Mouse (Mus musculus): Measurements from ENCODE around the gene Rgs6. TPM values are rescaled to one million over a fixed set of nuclear protein-coding genes. Genes with fewer than 3 reads are reported as not detected.

The Rgs6 gene
- total and polyA plus RNA-seq, 2 experiments = 0.09 TPM; not detected in 1

DNA sequence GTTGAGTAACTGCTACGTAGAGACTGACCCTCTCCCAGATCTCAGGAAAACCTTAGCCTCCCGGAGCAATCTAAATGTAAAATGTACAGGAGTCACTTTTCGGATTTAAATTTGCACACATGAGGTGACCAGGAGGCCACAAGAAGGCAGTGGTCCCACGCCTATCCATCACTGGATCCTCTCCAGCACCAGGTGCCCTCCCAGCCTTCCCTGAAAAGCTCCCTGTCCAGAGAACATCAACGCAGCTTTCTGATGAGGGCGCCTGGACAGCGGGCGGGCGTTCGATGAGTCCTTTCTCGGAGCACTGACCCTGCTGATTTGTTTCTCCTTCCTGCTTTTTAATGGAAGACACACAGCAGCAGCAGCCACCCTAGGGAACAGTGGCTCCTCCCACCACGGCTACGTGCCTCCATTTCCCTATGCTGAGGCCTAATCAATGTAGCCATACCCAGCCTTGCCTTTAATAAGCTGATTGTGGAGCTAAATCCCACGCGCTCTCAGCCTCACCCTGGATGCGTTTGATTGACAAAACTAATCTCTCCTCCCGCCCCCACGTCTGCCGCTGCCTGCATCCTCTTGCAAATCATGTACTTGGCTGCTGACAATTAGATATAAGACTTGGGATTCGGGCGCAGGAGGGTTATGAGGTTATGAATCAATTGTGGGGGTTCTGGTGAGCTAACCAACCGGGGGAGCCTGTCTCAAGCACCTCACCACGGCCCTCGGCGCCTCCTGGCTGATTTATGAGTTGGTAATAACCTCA, 449.9 kb downstream of the Rgs6 start:
- no peaks in the 10 kb centered on the region for H3K36me3 ChIP-seq (ENCODE audit: control insufficient read depth, insufficient read depth, low read length)
- H3K4me3 ChIP-seq (ENCODE audit: insufficient read depth, low read depth, low read length) = no peak overlapping the region
- no peak for DNase-seq (ENCODE audit: extremely low read depth, low read depth, low spot score)
- TF ChIP-seq POLR2A (IDR thresholded peaks at IDR 0.05; ENCODE audit: extremely low read depth, insufficient read depth, low read length) = no peak
- TF ChIP-seq CTCF (IDR thresholded peaks at IDR 0.05; ENCODE audit: low read depth, low read length) = no peak
- H3K27me3 ChIP-seq (ENCODE audit: control insufficient read depth, insufficient read depth, low read length) = no peaks in the 10 kb centered on the region
- 0 out of 2 replicates have a peak overlapping the region, but pooled peaks have one; percentile 13 for H3K27ac ChIP-seq (replicated peaks; ENCODE audit: insufficient read depth, low read depth, low read length)
- WGBS = 80% methylated on average over 25 of the region's 25 CpGs
- H3K4me1 ChIP-seq (ENCODE audit: control insufficient read depth, insufficient read depth, low read length) = no peaks in the 10 kb centered on the region
- no peaks in the 10 kb centered on the region for H3K79me2 ChIP-seq (ENCODE audit: control insufficient read depth, insufficient read depth, low read length)
- H3K9ac ChIP-seq (ENCODE audit: low read depth, low read length) = no peak overlapping the region

DNA sequence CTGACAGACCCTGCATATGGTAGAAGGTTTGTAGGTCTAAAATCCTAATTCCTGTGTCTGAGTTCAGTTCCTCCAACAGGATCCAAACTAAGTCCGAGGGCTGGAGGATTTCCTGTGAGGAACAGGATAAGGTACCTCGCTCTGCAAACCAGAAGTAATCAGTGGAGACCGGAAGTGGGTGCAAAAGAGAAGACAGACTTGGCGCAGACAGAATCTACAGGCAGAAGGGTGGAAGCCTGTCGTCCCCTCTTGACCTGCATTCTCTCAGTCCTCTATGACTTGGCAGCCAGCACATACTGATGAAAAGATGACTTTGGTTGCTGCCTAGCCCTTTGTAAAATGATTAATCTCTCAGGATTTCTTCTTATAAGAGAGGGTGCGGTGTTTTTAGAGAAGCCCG, 450.7 kb downstream of the Rgs6 start:
- no peak overlapping the region for H3K4me3 ChIP-seq (ENCODE audit: insufficient read depth, low read depth, low read length)
- H3K27me3 ChIP-seq (ENCODE audit: control insufficient read depth, insufficient read depth, low read length) = no peaks in the 10 kb centered on the region
- TF ChIP-seq POLR2A (IDR thresholded peaks at IDR 0.05; ENCODE audit: extremely low read depth, insufficient read depth, low read length) (no peak), CTCF (IDR thresholded peaks at IDR 0.05; ENCODE audit: low read depth, low read length) (no peak)
- WGBS = 73% methylated on average over 7 of the region's 7 CpGs
- no peaks in the 10 kb centered on the region for H3K79me2 ChIP-seq (ENCODE audit: control insufficient read depth, insufficient read depth, low read length)
- no peak for DNase-seq (ENCODE audit: extremely low read depth, low read depth, low spot score)
- H3K9ac ChIP-seq (ENCODE audit: low read depth, low read length) = no peak overlapping the region
- H3K27ac ChIP-seq (replicated peaks; ENCODE audit: insufficient read depth, low read depth, low read length) = 0 out of 2 replicates have a peak overlapping the region, but pooled peaks have one; percentile 13
- H3K36me3 ChIP-seq (ENCODE audit: control insufficient read depth, insufficient read depth, low read length) = no peaks in the 10 kb centered on the region
- H3K4me1 ChIP-seq (ENCODE audit: control insufficient read depth, insufficient read depth, low read length) = no peaks in the 10 kb centered on the region

DNA sequence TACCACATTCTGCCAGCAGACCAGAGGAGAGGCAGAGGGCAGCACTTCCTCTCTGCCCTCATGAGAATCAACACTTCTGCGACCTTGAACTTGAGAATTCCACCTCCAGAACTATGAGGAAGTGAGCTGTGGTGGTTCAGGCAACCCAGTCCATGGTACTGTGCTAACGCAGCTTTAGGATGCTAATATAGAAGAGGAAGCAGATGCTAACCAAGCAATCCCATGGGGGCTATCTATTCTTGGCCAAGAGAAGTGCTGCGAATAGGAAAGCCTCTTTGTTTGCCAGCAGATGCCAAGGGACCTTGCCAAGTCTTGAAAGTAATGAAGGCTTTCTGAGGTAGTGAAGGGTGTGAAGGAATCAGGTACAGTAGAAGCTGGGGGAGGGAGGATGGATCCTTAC, 451.8 kb downstream of the Rgs6 start:
- Histone ChIP-seq H3K4me1 (ENCODE audit: control insufficient read depth, insufficient read depth, low read length) (no peaks in the 10 kb centered on the region), H3K79me2 (ENCODE audit: control insufficient read depth, insufficient read depth, low read length) (no peaks in the 10 kb centered on the region), H3K36me3 (ENCODE audit: control insufficient read depth, insufficient read depth, low read length) (no peaks in the 10 kb centered on the region), H3K27ac (replicated peaks; ENCODE audit: insufficient read depth, low read depth, low read length) (no peak overlapping the region), H3K4me3 (ENCODE audit: insufficient read depth, low read depth, low read length) (no peak overlapping the region), H3K27me3 (ENCODE audit: control insufficient read depth, insufficient read depth, low read length) (no peaks in the 10 kb centered on the region), H3K9ac (ENCODE audit: low read depth, low read length) (no peak overlapping the region)
- 63% methylated on average over 3 of the region's 3 CpGs for WGBS
- no peak for TF ChIP-seq POLR2A (IDR thresholded peaks at IDR 0.05; ENCODE audit: extremely low read depth, insufficient read depth, low read length)
- TF ChIP-seq CTCF (IDR thresholded peaks at IDR 0.05; ENCODE audit: low read depth, low read length) = no peak
- no peak for DNase-seq (ENCODE audit: extremely low read depth, low read depth, low spot score)

DNA sequence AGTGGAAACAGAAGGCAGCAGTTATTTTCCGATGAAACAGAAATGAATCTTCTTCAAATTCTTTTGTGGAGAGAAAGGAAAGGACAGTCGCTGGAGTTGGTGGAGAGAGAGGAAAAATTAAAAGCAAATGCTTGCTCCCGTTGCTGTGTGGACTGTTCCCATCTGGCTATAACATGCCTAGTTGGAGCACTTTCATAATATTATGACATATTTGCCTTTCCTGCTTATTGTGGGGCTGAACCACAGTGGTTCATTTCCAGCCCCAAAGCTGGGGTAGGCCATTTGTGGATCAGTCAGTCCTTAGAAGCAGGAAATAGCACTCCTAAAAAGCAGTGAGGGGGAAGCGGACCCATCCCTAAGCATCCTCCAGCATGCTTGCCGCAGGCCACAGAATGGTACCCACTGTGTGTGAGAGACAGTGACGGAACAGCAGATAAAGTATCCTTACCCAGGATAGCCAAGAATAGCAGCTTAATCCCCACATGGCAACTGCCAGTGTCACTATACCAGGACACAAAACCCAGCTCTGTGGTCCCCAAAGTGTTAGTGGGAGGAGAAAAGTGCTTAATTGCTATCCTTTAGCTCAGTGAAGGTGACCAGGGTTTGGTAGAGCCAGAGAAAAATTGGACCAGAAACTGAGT, 456.0 kb downstream of the Rgs6 start:
- Histone ChIP-seq H3K36me3 (ENCODE audit: control insufficient read depth, insufficient read depth, low read length) (no peaks in the 10 kb centered on the region), H3K9ac (ENCODE audit: low read depth, low read length) (no peak overlapping the region), H3K27me3 (ENCODE audit: control insufficient read depth, insufficient read depth, low read length) (no peaks in the 10 kb centered on the region), H3K79me2 (ENCODE audit: control insufficient read depth, insufficient read depth, low read length) (no peaks in the 10 kb centered on the region), H3K27ac (replicated peaks; ENCODE audit: insufficient read depth, low read depth, low read length) (no peak overlapping the region), H3K4me3 (ENCODE audit: insufficient read depth, low read depth, low read length) (no peak overlapping the region), H3K4me1 (ENCODE audit: control insufficient read depth, insufficient read depth, low read length) (no peaks in the 10 kb centered on the region)
- WGBS = 89% methylated on average over 6 of the region's 6 CpGs
- DNase-seq (ENCODE audit: extremely low read depth, low read depth, low spot score) = no peak
- no peak for TF ChIP-seq POLR2A (IDR thresholded peaks at IDR 0.05; ENCODE audit: extremely low read depth, insufficient read depth, low read length)
- no peak for TF ChIP-seq CTCF (IDR thresholded peaks at IDR 0.05; ENCODE audit: low read depth, low read length)

DNA sequence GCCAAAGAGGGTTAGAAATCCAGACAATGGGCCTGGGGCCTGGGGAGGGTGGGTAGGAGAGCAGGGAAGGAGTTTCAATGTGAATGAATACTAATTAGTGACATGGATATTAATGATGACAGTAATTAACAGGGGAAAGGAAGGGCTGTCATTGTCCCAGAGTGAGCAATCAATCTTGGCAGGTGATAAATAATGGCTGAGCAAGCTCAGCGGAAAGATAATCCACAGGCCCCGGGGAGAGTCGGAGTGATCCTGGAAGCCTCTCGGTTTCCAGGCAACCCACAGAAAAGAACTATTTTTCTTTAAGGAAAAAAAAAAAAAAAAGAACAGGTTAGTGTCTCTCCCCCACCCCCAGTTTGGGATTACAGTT, 456.5 kb downstream of the Rgs6 start:
- Histone ChIP-seq H3K9ac (ENCODE audit: low read depth, low read length) (no peak overlapping the region), H3K27ac (replicated peaks; ENCODE audit: insufficient read depth, low read depth, low read length) (no peak overlapping the region), H3K4me3 (ENCODE audit: insufficient read depth, low read depth, low read length) (no peak overlapping the region), H3K36me3 (ENCODE audit: control insufficient read depth, insufficient read depth, low read length) (no peaks in the 10 kb centered on the region), H3K4me1 (ENCODE audit: control insufficient read depth, insufficient read depth, low read length) (no peaks in the 10 kb centered on the region), H3K79me2 (ENCODE audit: control insufficient read depth, insufficient read depth, low read length) (no peaks in the 10 kb centered on the region), H3K27me3 (ENCODE audit: control insufficient read depth, insufficient read depth, low read length) (no peaks in the 10 kb centered on the region)
- 43% methylated on average over 4 of the region's 4 CpGs for WGBS
- DNase-seq (ENCODE audit: extremely low read depth, low read depth, low spot score) = no peak
- TF ChIP-seq POLR2A (IDR thresholded peaks at IDR 0.05; ENCODE audit: extremely low read depth, insufficient read depth, low read length) = no peak
- TF ChIP-seq CTCF (IDR thresholded peaks at IDR 0.05; ENCODE audit: low read depth, low read length) = no peak
